Mouse (Mus musculus): ENCODE measurements around the gene Vmn1r84. TPM values are rescaled to one million over a fixed set of nuclear protein-coding genes. Genes with fewer than 3 reads are reported as not detected.

The Vmn1r84 gene
- polyA plus RNA-seq (2012; rRNA removed), result not detected in 2 replicates

DNA sequence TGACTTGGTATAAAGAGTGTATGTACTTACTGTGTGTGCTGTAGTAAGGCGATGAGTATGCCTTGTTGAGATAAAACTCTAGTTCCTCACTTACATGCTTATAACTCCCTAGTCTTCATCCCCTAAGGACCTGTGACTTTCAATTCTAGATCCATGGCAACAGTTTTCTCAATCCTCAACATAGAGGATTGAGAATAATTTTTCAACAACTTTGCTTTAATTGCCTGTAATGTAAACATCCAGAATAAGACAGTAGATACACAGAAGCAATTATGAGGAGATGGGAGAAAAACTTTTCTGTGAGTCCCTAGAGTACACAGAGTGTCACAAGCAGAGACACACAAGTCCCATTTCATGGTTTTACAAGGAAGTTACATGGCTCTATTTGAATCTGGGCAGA, at the start of gene Vmn1r84:
Gene Vmn1r84, minus strand, starts transcription at position 101 of the 400 bp plus-strand sequence.
- no peak for DNase-seq (ENCODE audit: low spot score)

DNA sequence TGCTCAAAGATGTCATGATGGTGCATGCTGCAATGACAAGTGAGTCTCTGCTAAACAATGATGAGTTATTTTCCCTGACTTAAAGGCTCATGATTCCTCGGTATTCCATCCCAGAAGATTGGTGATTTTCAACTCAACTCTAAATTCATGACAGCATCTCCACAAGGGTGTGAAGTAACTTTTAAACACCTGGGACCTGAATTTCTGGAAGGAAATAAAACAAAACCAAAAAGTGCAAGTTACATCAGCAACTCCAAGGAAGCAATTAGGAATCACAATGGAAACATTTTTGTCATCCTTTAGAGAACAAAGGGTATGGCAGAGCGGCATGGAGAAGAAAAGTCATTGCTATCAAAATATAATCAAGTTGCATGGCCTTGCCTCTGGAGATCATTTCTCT, 39.7 kb downstream of the Vmn1r84 start, which contains the start of gene Vmn1r83:
Gene Vmn1r83, minus strand, starts transcription at position 101 of the 400 bp plus-strand sequence.
- no peak for DNase-seq (ENCODE audit: low spot score)

Other genes with a start within 250 kb of the Vmn1r84 start
- gene Vmn1r78, start 219.0 kb downstream of the Vmn1r84 start, polyA plus RNA-seq (2012; rRNA removed), result not detected in 2 replicates
- not detected in 2 replicates for gene Vmn1r79, start 198.0 kb downstream of the Vmn1r84 start, polyA plus RNA-seq (2012; rRNA removed)
- not detected in 2 replicates for gene Vmn1r80, start 180.0 kb downstream of the Vmn1r84 start, polyA plus RNA-seq (2012; rRNA removed)
- not detected in 2 replicates for gene Vmn1r81, start 101.0 kb downstream of the Vmn1r84 start, polyA plus RNA-seq (2012; rRNA removed)
- not detected in 2 replicates for gene Vmn1r82, start 68.8 kb downstream of the Vmn1r84 start, polyA plus RNA-seq (2012; rRNA removed)
- gene Vmn1r83, start 39.8 kb downstream of the Vmn1r84 start, polyA plus RNA-seq (2012; rRNA removed), result not detected in 2 replicates
- 1.8 and 2.0 TPM in 2 replicates for gene Zfp551, start 53.5 kb upstream of the Vmn1r84 start, polyA plus RNA-seq (2012; rRNA removed)
- gene Zfp606, start 109.0 kb upstream of the Vmn1r84 start, polyA plus RNA-seq (2012; rRNA removed), result 7.1 and 8.2 TPM in 2 replicates
- not detected in 2 replicates for gene 2900092C05Rik, start 143.2 kb upstream of the Vmn1r84 start, polyA plus RNA-seq (2012; rRNA removed)
- under 0.01 TPM in 1 of 2 replicates, not detected in the other for gene Vmn2r53, start 239.5 kb upstream of the Vmn1r84 start, polyA plus RNA-seq (2012; rRNA removed)

Data from urinary bladder, adult 2 months (tissue).